Mouse (Mus musculus) forebrain, embryonic 15.5 days (tissue): Measurements from ENCODE around the gene Ceacam15. TPM values are rescaled to one million over a fixed set of nuclear protein-coding genes. Genes with fewer than 3 reads are reported as not detected.
"Not testable (repeated sequence)": the region's sequence is repeated elsewhere in the genome, so short reads cannot be mapped to it uniquely, and the experiment has no call there.

Source experiments
- ATAC-seq: fragments of 200-750 bp; cut with Nextera tagmentation; replicated peaks from 2 replicates; pipeline ENCODE4 v1.8.0; 2017; ENCODE audit warnings: mild to moderate bottlenecking, moderate TSS enrichment, moderate library complexity
- H3K27ac ChIP-seq: fragments of 300-500 bp; sonication (generic); replicated peaks from 2 replicates; pipeline ENCODE4 v1.5.1; 2015; ENCODE audit warnings: mild to moderate bottlenecking, inconsistent platforms
- H3K27me3 ChIP-seq: fragments of 300-500 bp; sonication (generic); 2 replicates; pipeline ENCODE4 v1.6.1; 2015; ENCODE audit warnings: inconsistent platforms
- H3K36me3 ChIP-seq: fragments of 300-500 bp; sonication (generic); 2 replicates; pipeline ENCODE4 v1.6.1; 2015; ENCODE audit warnings: mild to moderate bottlenecking, inconsistent platforms
- H3K4me1 ChIP-seq: fragments of 300-500 bp; sonication (generic); 2 replicates; pipeline ENCODE4 v1.6.1; 2015; ENCODE audit warnings: inconsistent platforms
- H3K4me2 ChIP-seq: fragments of 300-500 bp; sonication (generic); replicated peaks from 2 replicates; pipeline ENCODE4 v1.6.1; 2015; ENCODE audit warnings: mild to moderate bottlenecking, inconsistent platforms
- H3K4me3 ChIP-seq: fragments of 300-500 bp; sonication (generic); 2 replicates; pipeline ENCODE4 v1.5.1; 2015; ENCODE audit warnings: mild to moderate bottlenecking, inconsistent platforms
- H3K9ac ChIP-seq: fragments of 300-500 bp; sonication (generic); replicated peaks from 2 replicates; pipeline ENCODE4 v1.6.1; 2015; ENCODE audit warnings: mild to moderate bottlenecking, inconsistent platforms
- H3K9me3 ChIP-seq: fragments of 300-500 bp; sonication (generic); 2 replicates; pipeline ENCODE4 v1.6.1; 2016; ENCODE audit warnings: inconsistent platforms
- WGBS: fragments of 180-500 bp; shearing (Covaris S2); methylation state at CpG from one replicate; pipeline ENCODE4 v1.1.7; 2015; ENCODE audit warnings: mixed read lengths; 5-methylcytosine and 5-hydroxymethylcytosine counted together
- polyA plus RNA-seq: library from polyadenylated mRNA; unstranded; fragments of >200 nt; fragmentation: Nextera tagmentation; extraction: Ambion mirVana; gene quantifications from 2 replicates; pipeline ENCODE4 v1.2.1, GENCODE M21; 2015

The Ceacam15 gene
- polyA plus RNA-seq, 1 experiment from 2014 or later: not detected

DNA sequence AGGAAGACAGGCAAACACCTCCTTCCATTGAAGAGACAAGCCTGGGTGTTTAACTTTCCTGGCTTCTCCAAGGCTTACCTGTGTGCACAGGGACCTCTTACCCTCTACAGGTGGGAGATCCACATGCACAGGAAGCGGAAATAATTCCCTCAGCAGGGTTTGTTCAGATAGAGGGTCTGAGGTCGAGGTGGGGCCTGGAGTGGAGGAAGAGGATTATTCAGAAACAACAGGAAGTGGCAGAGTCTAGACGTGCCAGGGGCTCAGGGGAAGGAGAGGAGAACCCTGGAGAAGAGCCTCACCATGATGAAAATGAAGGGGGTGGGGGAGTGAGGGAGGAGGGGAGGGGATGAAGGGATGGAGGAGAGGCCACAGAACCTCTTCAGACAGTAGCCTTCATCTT, 4.7 kb upstream of the Ceacam15 start:
- H3K27ac ChIP-seq, H3K4me1 ChIP-seq, H3K9ac ChIP-seq, ATAC-seq, H3K27me3 ChIP-seq, H3K36me3 ChIP-seq, H3K4me3 ChIP-seq, H3K4me2 ChIP-seq, H3K9me3 ChIP-seq: not testable (repeated sequence)
- WGBS: 39% methylated on average over 3 of the region's 3 CpGs

DNA sequence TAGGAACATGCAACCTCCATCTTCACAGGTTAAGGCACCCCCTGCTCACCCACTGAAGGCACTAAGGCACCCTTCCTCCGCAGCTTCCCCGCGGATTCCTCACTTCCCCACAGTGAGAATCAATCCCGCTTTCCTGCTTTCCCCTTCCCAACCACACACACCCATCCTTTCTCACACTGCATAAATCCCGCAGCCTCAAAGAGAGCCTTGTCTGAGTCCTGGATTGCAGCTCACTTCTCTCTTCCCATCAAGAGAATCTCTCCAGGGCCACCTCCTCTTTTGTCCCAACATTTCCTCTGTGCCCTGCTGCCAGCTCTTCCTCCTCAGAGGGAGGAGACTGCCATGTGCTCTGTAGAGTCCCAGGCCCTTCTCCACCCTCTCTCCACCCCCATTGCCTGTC, 806 bp downstream of the Ceacam15 start:
- WGBS: 53% methylated on average over 5 of the region's 5 CpGs
- not testable (repeated sequence) for H3K9ac ChIP-seq, H3K4me2 ChIP-seq, H3K36me3 ChIP-seq, H3K4me3 ChIP-seq, H3K27ac ChIP-seq, H3K27me3 ChIP-seq, H3K4me1 ChIP-seq, H3K9me3 ChIP-seq, ATAC-seq

DNA sequence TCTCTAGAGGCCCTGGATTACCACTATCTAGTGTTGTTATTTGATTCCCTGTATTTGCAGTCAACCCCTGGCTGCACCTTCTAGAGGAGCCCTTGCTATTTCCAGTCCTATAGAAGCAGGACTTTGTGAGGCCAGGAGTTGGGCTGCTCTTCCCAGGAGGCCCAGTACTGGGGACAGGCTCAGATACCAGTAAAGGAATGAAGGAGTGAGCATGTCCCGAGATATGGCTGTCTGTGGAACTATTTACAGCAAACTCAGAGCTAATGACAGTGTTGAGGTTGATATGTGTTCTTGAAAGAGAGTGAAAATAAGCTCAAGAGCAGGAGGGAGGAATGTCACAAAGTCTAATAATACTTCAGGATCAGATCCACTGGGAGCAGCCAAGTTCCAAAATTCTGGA, 1.7 kb downstream of the Ceacam15 start:
- Histone ChIP-seq H3K4me3 (no peak overlapping the region), H3K4me2 (no peak overlapping the region), H3K9ac (no peak overlapping the region), H3K27me3 (no peaks in the 10 kb centered on the region), H3K27ac (no peak overlapping the region), H3K9me3 (no peaks in the 10 kb centered on the region), H3K36me3 (no peaks in the 10 kb centered on the region), H3K4me1 (no peaks in the 10 kb centered on the region)
- 82% methylated on average over 1 of the region's 1 CpGs for WGBS
- no peak for ATAC-seq

DNA sequence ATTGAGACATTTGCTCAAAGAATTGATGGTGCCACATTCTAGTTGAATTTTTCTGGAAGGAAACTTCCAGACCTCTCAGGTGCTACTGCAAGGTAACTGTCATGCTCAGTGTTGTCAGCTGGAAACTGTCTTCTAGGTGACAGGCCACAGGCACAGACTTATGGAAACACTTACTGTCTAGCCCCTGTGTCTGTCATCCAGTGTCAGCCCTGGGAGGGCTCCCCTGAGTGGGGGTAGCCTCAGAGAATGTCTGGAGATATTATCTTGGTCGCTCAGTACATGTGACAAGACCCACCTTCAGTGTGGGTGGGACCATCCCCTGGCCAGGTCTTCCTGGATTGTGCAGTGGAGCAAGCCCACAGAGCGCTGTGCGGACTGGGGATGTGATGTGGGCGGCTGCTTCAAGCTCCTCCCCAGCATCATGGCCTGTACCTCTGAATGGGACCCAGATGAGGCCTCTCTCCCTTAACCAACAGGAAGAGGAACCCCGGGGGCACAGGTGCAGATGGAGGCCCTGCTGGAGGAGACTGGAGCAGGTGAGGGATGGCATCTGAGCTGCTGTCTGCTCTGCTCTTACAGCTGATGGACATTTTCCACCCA, 7.1 kb downstream of the Ceacam15 start:
- not testable (repeated sequence) for H3K27me3 ChIP-seq, H3K4me3 ChIP-seq, H3K9me3 ChIP-seq, H3K9ac ChIP-seq, H3K4me2 ChIP-seq, ATAC-seq, H3K36me3 ChIP-seq, H3K4me1 ChIP-seq, H3K27ac ChIP-seq
- WGBS: 80% methylated on average over 5 of the region's 5 CpGs

DNA sequence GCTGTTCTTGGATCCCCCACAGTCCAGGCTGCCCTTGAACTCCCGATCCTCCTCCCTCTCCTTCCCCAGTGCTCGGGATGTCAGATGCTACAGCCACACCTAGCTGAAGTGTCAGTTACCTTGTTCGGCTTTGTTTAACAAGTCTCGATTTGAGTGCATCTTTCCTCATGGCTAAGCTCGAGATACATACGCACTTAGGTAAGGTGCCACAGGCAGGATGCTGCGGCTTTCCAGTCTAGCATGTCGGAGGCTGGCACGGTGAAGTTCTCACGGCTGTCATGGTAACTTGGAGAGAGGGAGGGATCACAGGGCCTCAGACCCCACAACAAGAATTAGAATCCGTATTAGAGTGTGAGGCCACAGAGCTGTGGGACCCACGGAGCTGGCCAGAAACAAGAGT, 31.2 kb downstream of the Ceacam15 start:
- H3K27me3 ChIP-seq: no peaks in the 10 kb centered on the region
- H3K4me3 ChIP-seq: no peak overlapping the region
- H3K9me3 ChIP-seq: peaks cover 2% of the 10 kb centered on the region; the same call in 1 of the 2 replicates
- no peak overlapping the region for H3K27ac ChIP-seq
- no peak for ATAC-seq
- 0 out of 2 replicates have a peak, but pooled peaks cover 1% of the 10 kb centered on the region for H3K4me1 ChIP-seq
- no peaks in the 10 kb centered on the region for H3K36me3 ChIP-seq
- no peak overlapping the region for H3K9ac ChIP-seq
- whole genome bisulfite sequencing: 65% methylated on average over 12 of the region's 12 CpGs
- no peak overlapping the region for H3K4me2 ChIP-seq

DNA sequence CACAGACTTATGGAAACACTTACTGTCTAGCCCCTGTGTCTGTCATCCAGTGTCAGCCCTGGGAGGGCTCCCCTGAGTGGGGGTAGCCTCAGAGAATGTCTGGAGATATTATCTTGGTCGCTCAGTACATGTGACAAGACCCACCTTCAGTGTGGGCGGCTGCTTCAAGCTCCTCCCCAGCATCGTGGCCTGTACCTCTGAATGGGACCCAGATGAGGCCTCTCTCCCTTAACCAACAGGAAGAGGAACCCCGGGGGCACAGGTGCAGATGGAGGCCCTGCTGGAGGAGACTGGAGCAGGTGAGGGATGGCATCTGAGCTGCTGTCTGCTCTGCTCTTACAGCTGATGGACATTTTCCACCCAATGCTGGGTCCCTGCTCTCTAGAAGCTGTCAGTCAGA, 32.4 kb downstream of the Ceacam15 start:
- WGBS: 80% methylated on average over 4 of the region's 4 CpGs
- not testable (repeated sequence) for H3K9me3 ChIP-seq

DNA sequence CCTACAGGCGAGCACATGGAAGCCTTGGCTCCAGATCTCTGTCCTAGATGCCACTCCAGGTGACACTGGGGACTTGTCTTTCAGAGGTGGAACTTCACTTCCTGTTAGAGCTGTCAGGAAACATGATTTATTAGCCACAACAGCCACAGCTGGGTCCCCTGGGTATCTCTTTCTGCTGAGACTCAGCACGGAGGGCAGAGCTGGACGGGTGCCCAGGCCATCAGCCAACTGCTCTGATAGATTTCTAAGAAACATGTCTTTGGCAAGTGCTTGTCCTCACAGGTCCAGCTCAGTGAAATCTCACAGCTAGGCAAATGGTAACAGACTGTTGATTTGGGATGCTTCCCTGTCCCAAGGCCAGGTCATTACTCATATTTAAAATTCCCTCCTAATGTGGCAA, 36.5 kb downstream of the Ceacam15 start:
- Histone ChIP-seq H3K27ac (no peak overlapping the region), H3K4me3 (no peak overlapping the region), H3K9ac (no peak overlapping the region), H3K36me3 (no peaks in the 10 kb centered on the region), H3K9me3 (peaks cover 2% of the 10 kb centered on the region; the same call in 1 of the 2 replicates), H3K27me3 (no peaks in the 10 kb centered on the region), H3K4me2 (no peak overlapping the region), H3K4me1 (peaks cover 6% of the 10 kb centered on the region)
- 68% methylated on average over 3 of the region's 3 CpGs for WGBS
- ATAC-seq: no peak

More for the DNA sequence above, 32.4 kb downstream of the Ceacam15 start:
- not testable (repeated sequence) for H3K9ac ChIP-seq, H3K36me3 ChIP-seq, H3K4me3 ChIP-seq, H3K4me1 ChIP-seq, ATAC-seq, H3K4me2 ChIP-seq, H3K27me3 ChIP-seq, H3K27ac ChIP-seq

DNA sequence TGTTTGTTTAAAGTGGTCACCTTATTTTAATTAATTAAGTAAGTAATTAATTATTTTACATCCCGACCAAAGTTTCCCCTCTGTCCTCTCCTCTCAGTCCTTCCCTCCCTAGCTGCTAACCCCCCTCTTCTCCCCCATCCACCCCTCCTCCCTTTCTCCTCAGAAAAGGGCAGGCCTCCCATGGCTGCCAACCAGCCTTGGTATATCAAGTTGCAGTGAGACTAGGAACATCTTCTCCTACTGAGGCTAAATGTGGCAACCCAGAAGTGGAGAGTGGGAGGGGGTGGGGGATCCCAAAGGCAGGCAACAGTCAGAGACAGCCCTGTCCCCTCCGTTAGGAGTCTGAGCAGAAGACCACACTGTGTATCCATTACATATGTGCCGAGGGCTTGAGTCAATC, 40.4 kb downstream of the Ceacam15 start:
- no peak overlapping the region for H3K9ac ChIP-seq
- H3K36me3 ChIP-seq: no peaks in the 10 kb centered on the region
- 53% methylated on average over 3 of the region's 3 CpGs for WGBS
- H3K4me3 ChIP-seq: no peak overlapping the region
- H3K9me3 ChIP-seq: no peaks in the 10 kb centered on the region
- no peak for ATAC-seq
- H3K4me1 ChIP-seq: peaks cover 6% of the 10 kb centered on the region
- H3K4me2 ChIP-seq: no peak overlapping the region
- H3K27me3 ChIP-seq: no peaks in the 10 kb centered on the region
- H3K27ac ChIP-seq: no peak overlapping the region

DNA sequence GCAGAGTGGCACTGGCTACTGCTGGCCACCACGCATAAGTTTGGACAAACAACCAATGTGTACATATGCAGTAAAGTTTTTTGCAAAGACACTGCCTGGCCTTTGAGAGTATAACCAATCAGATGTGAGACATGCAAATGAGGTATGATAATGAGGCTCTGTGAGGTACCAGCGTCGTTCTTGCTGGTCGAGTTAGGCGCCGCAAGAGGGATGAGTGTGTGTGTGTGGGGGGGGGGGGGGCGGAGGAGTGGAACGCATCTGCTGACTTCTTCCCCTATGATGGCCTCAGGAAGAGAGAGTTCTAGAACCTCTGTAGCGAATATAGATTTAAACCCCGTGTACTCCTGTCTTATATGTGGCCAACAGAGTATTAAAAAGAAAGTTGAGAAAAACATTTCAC, 41.6 kb downstream of the Ceacam15 start:
- H3K27me3 ChIP-seq, H3K9ac ChIP-seq, H3K36me3 ChIP-seq, H3K9me3 ChIP-seq, H3K4me2 ChIP-seq, H3K4me3 ChIP-seq, H3K4me1 ChIP-seq, H3K27ac ChIP-seq: not testable (repeated sequence)
- ATAC-seq: 0 out of 2 replicates have a peak, but pooled peaks have one; percentile 38
- 14% methylated on average over 10 of the region's 10 CpGs for WGBS

DNA sequence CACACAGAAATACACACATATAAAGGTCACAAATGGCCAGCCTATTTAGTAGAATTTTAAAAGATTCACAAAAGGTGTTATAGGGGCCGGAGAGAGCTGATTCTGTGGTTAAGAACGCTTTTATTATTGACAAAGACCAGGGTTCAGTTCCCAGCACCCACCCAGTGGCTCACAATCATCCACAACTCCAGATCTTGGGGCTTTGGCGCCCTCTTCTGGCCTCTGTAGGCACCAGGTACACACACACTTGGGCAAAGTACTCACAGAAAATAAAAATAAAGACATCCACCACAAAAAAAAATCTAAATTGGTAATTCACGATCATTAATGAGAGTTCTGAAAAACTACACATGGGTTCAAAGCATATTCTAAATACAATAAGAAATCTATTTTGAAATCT, 43.6 kb downstream of the Ceacam15 start:
- no peak for ATAC-seq
- no peaks in the 10 kb centered on the region for H3K27me3 ChIP-seq
- H3K9me3 ChIP-seq: no peaks in the 10 kb centered on the region
- H3K36me3 ChIP-seq: no peaks in the 10 kb centered on the region
- 78% methylated on average over 4 of the region's 4 CpGs for WGBS
- H3K4me2 ChIP-seq: no peak overlapping the region
- no peak overlapping the region for H3K4me3 ChIP-seq
- no peaks in the 10 kb centered on the region; the same call in 1 of the 2 replicates for H3K4me1 ChIP-seq
- no peak overlapping the region for H3K9ac ChIP-seq
- H3K27ac ChIP-seq: no peak overlapping the region

DNA sequence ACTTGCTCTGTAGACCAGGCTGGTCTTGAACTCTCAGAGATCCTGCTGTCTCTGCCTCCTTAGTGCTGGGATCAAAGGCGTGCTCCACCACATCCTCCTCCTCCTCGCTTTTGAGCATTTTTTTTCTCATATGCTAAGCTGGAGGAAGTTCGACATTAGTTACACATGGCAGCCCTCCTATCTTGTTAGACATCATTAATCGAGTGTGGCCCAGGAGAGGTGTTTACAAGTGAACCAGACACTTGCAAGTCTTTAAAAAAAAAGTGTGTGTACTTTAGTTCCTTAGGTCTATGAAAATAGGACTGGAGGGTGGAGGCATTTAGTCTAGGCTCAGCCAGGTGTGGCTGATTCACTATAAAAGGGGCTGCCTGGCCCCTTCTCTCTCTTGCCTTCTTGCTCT, 44.5 kb downstream of the Ceacam15 start:
- no peak overlapping the region for H3K4me3 ChIP-seq
- 81% methylated on average over 4 of the region's 4 CpGs for WGBS
- H3K36me3 ChIP-seq: no peaks in the 10 kb centered on the region
- H3K4me1 ChIP-seq: no peaks in the 10 kb centered on the region; the same call in 1 of the 2 replicates
- H3K27me3 ChIP-seq: no peaks in the 10 kb centered on the region
- H3K9ac ChIP-seq: no peak overlapping the region
- H3K9me3 ChIP-seq: no peaks in the 10 kb centered on the region
- no peak overlapping the region for H3K27ac ChIP-seq
- no peak overlapping the region for H3K4me2 ChIP-seq
- ATAC-seq: no peak

DNA sequence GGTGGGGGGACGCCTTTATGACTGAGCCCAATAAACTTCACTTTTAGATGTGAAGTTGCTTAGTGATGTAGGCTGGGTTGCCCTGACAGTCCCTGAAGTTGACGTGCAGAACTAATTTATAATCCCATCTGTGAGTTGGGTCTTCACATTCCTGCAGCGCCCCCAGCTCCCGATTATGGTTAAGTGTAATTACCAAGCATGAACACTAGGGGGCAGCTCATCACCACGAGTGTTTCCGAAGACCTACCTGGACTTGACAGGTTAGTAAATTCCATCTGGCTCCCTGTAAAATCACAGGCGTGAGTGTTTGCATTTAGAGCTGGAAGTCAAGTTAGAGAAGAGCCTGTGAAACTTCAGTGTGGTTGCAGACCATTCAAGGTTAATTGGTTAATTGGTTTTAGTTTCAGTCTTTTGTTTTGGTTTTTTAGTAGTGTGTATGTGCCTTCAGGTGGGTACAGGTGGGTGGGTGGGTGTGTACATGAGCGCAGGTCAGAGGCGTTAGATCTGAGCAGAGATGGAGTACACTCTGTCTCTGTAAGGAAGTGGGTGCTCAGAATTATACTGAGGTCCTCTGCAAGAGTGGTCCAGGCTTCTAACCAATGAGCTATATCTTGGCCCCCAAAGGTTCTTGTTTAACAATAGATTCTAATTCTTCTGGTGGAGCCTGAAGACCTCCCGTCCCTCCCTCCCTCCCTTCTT, 45.8 kb downstream of the Ceacam15 start:
- WGBS: 18% methylated on average over 10 of the region's 10 CpGs
- Histone ChIP-seq H3K4me1 (no peaks in the 10 kb centered on the region; the same call in 1 of the 2 replicates), H3K36me3 (no peaks in the 10 kb centered on the region), H3K4me2 (no peak overlapping the region), H3K4me3 (no peak overlapping the region), H3K9me3 (no peaks in the 10 kb centered on the region), H3K27me3 (no peaks in the 10 kb centered on the region), H3K9ac (no peak overlapping the region), H3K27ac (no peak overlapping the region)
- ATAC-seq: no peak
